Mouse (Mus musculus): ENCODE results near the gene Tomm40. TPM values are rescaled to one million over a fixed set of nuclear protein-coding genes. Genes with fewer than 3 reads are reported as not detected.

The Tomm40 gene
- total and polyA plus RNA-seq, 2 experiments from 2014 or later: 113 to 147 TPM

DNA sequence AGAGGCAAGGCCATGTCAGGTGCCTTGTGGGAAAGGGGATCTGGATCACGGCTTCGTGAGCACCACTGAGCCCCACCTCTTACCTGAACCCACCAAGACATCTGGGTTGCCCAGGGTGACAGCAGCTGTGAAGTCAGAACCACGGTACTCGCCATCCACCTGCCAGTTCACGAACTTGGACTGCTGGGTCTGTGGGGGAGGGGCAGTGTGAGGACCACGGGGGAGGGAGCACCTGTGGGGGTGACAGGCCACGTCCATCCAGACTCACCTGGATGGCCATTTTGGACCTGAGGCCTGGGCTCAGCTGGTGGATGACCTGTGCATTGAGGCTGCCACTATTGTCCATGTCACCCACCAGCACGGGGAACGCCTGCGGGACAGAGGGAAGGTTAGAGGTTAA, 4.6 kb downstream of the Tomm40 start:
- H3K4me1 ChIP-seq (ENCODE audit: insufficient read depth): no peaks in the 10 kb centered on the region
- no peak overlapping the region for H3K4me3 ChIP-seq (ENCODE audit: low read depth, low read length)
- H3K4me2 ChIP-seq (ENCODE audit: low read depth): no peak overlapping the region
- ATAC-seq (no peak), DNase-seq (no peak)
- H3K27ac ChIP-seq (ENCODE audit: low read depth, low read length): no peak overlapping the region
- H3K9me3 ChIP-seq (ENCODE audit: low read length): no peaks in the 10 kb centered on the region
- H3K9ac ChIP-seq: no peak overlapping the region
- no peaks in the 10 kb centered on the region for H3K27me3 ChIP-seq (ENCODE audit: insufficient read depth, low read length)
- peaks cover 41% of the 10 kb centered on the region for H3K36me3 ChIP-seq (ENCODE audit: insufficient read depth)
- no peak for TF ChIP-seq CTCF (IDR thresholded peaks at IDR 0.05; ENCODE audit: low read depth)
- 93% methylated on average over 10 of the region's 10 CpGs for WGBS

DNA sequence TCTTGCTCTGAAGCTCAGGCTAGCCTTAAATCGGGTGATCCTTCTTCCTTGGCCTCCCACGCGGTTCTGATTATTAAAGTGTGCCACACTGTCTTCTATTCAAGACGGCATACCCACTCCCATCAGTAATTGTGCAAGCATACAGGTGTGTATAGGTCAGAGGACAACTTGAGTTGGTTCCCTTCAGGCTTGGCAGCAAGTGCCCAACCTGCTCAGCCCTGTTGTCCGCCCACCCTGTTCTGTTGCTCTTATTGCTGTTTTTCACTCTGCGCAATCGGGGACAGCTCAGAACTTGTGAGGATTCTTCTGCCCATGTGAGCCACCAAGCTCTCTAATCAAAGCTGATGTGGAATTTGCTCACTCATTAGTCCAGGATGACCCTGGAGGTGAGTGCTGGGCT, 10.0 kb downstream of the Tomm40 start:
- H3K9me3 ChIP-seq (ENCODE audit: low read length): no peaks in the 10 kb centered on the region
- no peak overlapping the region for H3K9ac ChIP-seq
- H3K36me3 ChIP-seq (ENCODE audit: insufficient read depth): peaks cover 13% of the 10 kb centered on the region; the same call in 1 of the 2 replicates
- 98% methylated on average over 7 of the region's 7 CpGs for WGBS
- no peak overlapping the region for H3K27ac ChIP-seq (ENCODE audit: low read depth, low read length)
- no peak overlapping the region for H3K4me3 ChIP-seq (ENCODE audit: low read depth, low read length)
- no peaks in the 10 kb centered on the region for H3K27me3 ChIP-seq (ENCODE audit: insufficient read depth, low read length)
- H3K4me2 ChIP-seq (ENCODE audit: low read depth): no peak overlapping the region
- ATAC-seq (no peak), DNase-seq (no peak)
- TF ChIP-seq CTCF (IDR thresholded peaks at IDR 0.05; ENCODE audit: low read depth): no peak
- no peaks in the 10 kb centered on the region for H3K4me1 ChIP-seq (ENCODE audit: insufficient read depth)

DNA sequence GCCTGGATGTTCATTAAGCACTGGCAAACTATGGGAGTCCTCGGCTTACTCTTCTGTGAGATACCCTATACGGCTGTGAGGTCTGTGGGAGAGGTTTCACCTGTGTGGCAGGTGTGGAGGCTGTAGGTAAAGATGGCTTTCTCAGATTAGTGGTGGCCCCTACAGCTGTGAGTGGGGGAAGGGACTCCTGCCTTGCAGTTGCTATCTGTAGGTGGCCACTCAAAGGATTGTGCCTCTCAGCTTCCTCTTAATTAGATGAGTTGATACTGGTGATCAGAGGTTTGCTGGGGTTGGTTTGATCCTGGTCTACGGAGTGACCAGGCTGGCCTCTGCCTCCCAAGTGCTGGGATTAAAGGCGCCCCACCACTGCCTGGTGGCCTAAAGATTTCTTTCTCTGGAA, 10.8 kb downstream of the Tomm40 start:
- 88% methylated on average over 4 of the region's 4 CpGs for WGBS
- no peak overlapping the region for H3K4me2 ChIP-seq (ENCODE audit: low read depth)
- H3K9ac ChIP-seq: no peak overlapping the region
- H3K27ac ChIP-seq (ENCODE audit: low read depth, low read length): no peak overlapping the region
- ATAC-seq (no peak), DNase-seq (no peak)
- peaks cover 8% of the 10 kb centered on the region; the same call in 1 of the 2 replicates for H3K36me3 ChIP-seq (ENCODE audit: insufficient read depth)
- H3K9me3 ChIP-seq (ENCODE audit: low read length): no peaks in the 10 kb centered on the region
- no peak overlapping the region for H3K4me3 ChIP-seq (ENCODE audit: low read depth, low read length)
- TF ChIP-seq CTCF (IDR thresholded peaks at IDR 0.05; ENCODE audit: low read depth): no peak
- H3K27me3 ChIP-seq (ENCODE audit: insufficient read depth, low read length): no peaks in the 10 kb centered on the region
- H3K4me1 ChIP-seq (ENCODE audit: insufficient read depth): no peaks in the 10 kb centered on the region

DNA sequence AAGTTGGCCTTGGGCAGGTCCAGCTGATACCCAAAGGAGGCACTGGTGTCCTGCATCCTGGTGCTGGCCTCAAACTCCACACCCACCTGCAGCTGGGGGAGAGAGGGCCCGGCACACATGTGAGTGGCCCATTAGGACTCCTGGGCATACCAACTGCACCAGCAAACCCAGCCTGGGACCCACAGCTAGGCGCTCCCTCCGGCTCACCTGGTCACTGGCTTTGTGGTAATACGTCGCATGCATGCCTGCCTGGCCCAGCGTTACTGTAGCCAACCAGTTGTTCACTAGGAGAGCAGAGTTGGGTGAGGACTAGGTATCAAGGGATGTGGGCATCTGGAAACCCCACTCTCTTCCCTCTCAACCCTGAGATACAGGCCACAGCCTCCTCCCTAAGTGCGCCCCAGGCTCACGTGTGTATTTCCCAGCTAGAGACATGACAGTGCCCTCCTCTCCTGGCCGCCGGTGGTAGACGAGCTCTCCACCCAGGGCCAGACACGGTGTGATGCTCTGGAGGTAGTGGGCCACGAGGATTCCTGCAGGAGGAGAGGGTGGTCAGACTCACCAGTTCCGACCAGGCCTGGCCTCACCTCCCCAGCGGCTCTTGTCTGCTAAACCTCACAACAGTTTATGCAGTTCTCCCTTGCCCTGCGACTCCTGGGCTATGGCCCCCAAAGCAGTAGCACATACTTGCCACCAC, 12.2 kb downstream of the Tomm40 start:
- WGBS: 94% methylated on average over 16 of the region's 16 CpGs
- no peak overlapping the region for H3K27ac ChIP-seq (ENCODE audit: low read depth, low read length)
- TF ChIP-seq CTCF (IDR thresholded peaks at IDR 0.05; ENCODE audit: low read depth): no peak

DNA sequence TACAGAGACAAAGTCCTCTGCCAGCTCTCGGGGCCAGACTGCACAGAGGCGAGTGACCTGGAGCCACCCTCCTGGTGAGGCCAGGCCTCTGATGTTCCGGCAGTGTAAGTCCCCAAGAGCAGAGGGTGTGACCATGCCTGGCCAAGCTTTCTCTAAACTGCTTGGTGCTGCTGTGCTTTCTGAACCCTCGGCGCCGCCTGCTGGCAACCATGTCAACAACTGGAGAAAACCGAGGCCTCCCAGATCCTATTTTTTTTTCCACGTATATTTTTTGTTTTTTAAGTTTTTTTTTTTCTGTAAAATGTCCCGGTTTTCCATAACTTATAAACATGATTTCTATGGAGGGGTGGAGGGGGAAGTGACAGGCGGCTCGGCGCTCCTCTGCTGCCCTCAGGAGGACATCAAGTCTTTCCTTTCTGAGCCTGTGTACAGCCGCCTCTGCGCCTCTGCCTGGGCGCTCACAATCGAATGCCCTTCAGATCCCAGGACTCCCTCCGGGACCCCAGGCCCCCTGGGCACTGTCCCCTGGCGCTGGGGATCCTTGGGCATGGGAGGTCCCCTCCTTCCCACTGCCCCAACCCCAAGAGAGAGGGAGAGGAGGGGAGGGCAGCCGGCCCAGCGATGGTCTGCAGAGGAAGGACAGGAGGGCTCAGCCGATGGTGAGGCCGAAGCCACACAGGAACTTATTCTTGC, 14.0 kb downstream of the Tomm40 start:
- Histone ChIP-seq H3K27ac (ENCODE audit: low read depth, low read length) (peak overlapping the region; percentile 30; the same call in 1 of the 2 replicates), H3K27me3 (ENCODE audit: insufficient read depth, low read length) (no peaks in the 10 kb centered on the region), H3K4me1 (ENCODE audit: insufficient read depth) (no peaks in the 10 kb centered on the region), H3K9ac (no peak overlapping the region), H3K4me2 (ENCODE audit: low read depth) (no peak overlapping the region), H3K36me3 (ENCODE audit: insufficient read depth) (peaks cover 6% of the 10 kb centered on the region), H3K4me3 (ENCODE audit: low read depth, low read length) (no peak overlapping the region), H3K9me3 (ENCODE audit: low read length) (no peaks in the 10 kb centered on the region)
- WGBS: 27% methylated on average over 22 of the region's 22 CpGs
- peak; percentile 60 for DNase-seq
- ATAC-seq: peak; percentile 63
- TF ChIP-seq CTCF (IDR thresholded peaks at IDR 0.05; ENCODE audit: low read depth): peak; percentile 70

More for the DNA sequence above, 12.2 kb downstream of the Tomm40 start:
- Histone ChIP-seq H3K27me3 (ENCODE audit: insufficient read depth, low read length) (no peaks in the 10 kb centered on the region), H3K4me1 (ENCODE audit: insufficient read depth) (no peaks in the 10 kb centered on the region), H3K4me3 (ENCODE audit: low read depth, low read length) (no peak overlapping the region), H3K9me3 (ENCODE audit: low read length) (no peaks in the 10 kb centered on the region), H3K9ac (no peak overlapping the region), H3K36me3 (ENCODE audit: insufficient read depth) (no peaks in the 10 kb centered on the region; the same call in 1 of the 2 replicates), H3K4me2 (ENCODE audit: low read depth) (no peak overlapping the region)
- ATAC-seq: no peak
- no peak for DNase-seq

DNA sequence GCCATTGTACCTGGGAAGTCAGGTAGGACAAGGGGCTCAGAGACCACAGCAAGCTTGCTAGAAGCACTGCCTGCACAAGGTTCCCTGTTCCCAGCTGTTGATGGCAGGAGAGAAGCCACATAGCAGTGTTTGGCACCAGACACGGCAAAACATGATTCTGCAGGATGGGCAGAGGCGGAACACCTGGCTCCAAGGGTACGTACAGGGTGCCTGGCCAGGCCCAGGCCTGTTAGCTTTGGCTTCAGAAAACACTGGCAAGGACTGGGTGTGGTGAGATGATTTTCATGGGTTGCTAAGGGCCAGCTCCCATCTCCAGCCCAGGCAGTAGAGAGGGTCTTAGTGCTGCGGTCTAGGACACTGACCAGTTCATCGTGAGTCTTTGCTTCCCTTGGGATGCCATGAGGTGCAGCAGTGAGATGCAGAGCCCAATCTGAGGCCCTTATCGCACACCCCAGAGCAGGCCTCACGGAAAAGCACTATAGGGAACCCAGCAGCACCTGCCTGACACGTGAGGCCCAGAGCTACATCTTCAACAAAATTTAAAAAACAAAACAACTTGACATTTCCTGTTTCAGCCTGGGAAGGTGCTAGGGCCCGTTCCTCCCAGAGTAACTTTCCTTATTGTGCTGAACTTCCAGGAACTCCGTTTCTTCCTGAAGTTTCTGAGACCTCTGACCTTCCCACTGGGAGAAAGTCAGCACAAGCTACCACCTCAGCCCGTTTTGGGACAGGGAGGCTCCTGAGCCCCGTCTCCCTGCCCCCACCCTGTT, 14.8 kb downstream of the Tomm40 start:
- Histone ChIP-seq H3K9me3 (ENCODE audit: low read length) (no peaks in the 10 kb centered on the region), H3K4me3 (ENCODE audit: low read depth, low read length) (no peak overlapping the region), H3K9ac (no peak overlapping the region), H3K36me3 (ENCODE audit: insufficient read depth) (peaks cover 6% of the 10 kb centered on the region), H3K27ac (ENCODE audit: low read depth, low read length) (peak overlapping the region; percentile 9; the same call in 1 of the 2 replicates), H3K4me1 (ENCODE audit: insufficient read depth) (no peaks in the 10 kb centered on the region), H3K27me3 (ENCODE audit: insufficient read depth, low read length) (no peaks in the 10 kb centered on the region), H3K4me2 (ENCODE audit: low read depth) (no peak overlapping the region)
- DNase-seq (no peak), ATAC-seq (no peak)
- WGBS: 63% methylated on average over 12 of the region's 12 CpGs
- TF ChIP-seq CTCF (IDR thresholded peaks at IDR 0.05; ENCODE audit: low read depth): no peak

DNA sequence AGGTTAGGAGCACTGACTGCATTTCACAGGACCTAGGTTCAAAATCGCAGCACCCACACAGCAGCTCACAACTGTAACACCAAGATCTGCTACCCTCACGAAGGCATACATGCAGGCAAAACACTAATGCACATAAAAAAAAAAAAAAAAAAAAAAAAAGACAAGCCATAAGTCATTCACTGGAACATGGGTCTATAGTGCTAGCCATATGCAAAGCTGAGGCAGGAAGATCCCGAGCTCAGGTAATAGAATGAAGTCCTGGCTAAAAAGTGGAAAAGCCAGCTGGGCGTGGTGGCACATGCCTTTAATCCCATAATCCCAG, 15.4 kb downstream of the Tomm40 start:
- peaks cover 6% of the 10 kb centered on the region for H3K36me3 ChIP-seq (ENCODE audit: insufficient read depth)
- no peak for TF ChIP-seq CTCF (IDR thresholded peaks at IDR 0.05; ENCODE audit: low read depth)
- H3K27ac ChIP-seq (ENCODE audit: low read depth, low read length): no peak overlapping the region
- ATAC-seq: no peak
- no peaks in the 10 kb centered on the region for H3K4me1 ChIP-seq (ENCODE audit: insufficient read depth)
- no peak overlapping the region for H3K4me3 ChIP-seq (ENCODE audit: low read depth, low read length)
- H3K9ac ChIP-seq: no peak overlapping the region
- no peaks in the 10 kb centered on the region for H3K9me3 ChIP-seq (ENCODE audit: low read length)
- 82% methylated on average over 4 of the region's 4 CpGs for WGBS
- no peak overlapping the region for H3K4me2 ChIP-seq (ENCODE audit: low read depth)
- no peak for DNase-seq
- H3K27me3 ChIP-seq (ENCODE audit: insufficient read depth, low read length): no peaks in the 10 kb centered on the region

All from forebrain, postnatal 0 days (tissue).